Mouse (Mus musculus): ENCODE results near the gene Ak9.
A peak's percentile ranks its signal among the peaks of the same experiment; 100 is the strongest.
"Not testable (repeated sequence)": the region's sequence is repeated elsewhere in the genome, so short reads cannot be mapped to it uniquely, and the experiment has no call there.

Ak9 gene

DNA sequence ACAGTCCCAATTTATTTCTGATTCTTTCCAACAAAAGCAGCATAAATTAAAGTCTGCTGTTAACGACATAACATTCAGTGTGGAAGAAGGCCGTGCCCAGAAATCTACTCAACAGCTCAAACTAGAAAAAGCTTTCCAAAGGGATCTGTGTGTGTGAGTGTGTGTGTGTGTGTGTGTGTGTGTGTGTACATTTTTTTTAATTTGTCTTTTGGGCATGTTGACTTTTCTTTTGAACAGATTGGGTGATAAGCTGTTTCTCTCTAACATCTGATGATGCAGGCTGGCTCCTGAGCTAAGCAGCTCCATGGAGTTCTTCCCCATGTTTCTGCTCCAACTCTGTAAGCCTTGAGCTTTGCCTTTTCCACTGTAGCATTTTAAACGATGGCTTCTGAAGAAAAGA lies 12.1 kb downstream of the Ak9 start:
- no peak for DNase-seq (ENCODE audit: extremely low read depth, insufficient read length, low spot score)

DNA sequence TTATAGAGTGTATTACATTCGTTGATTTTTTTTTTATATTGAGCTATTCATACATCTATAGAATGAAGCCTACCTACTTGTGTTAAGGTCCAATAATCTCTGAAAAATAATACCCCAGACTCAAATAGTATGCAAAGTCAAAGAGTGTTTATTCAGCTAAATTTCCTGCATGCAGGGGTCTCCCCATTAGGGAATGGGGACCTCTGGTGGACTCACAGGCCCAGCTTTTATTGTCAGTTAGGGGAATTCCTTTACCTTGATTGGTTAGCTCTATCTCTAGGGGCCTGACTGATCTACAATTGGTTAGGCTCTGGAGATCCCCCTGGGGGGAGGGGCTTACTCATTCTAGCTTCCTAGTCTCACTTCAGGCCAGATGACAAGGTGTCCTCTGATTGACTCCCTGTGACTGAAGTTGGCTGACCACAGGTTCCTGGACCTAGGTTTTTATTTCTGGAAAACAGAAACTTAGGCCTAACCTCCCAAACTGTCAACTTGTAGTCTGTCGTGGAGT lies 28.8 kb downstream of the Ak9 start:
- DNase-seq (ENCODE audit: extremely low read depth, insufficient read length, low spot score): no peak

DNA sequence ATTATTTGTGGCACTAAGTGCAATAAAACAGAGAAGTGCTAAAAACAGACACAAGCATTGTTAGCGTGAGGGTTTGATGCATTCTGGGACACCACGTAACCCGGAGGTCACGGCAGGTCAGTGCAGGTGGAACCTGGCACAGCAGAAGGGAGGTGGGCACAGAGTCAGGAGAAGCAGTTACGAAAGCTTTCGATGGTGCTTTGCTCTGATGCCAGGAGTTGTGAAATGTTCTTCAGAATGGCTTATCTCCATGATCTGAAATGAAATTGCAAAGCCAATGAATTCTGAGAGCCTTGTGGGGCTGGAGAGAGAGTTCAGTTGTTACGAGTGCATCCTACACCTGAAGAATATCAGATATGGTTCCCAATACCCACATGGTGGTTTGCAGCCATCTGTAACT lies 37.6 kb downstream of the Ak9 start:
- DNase-seq (ENCODE audit: extremely low read depth, insufficient read length, low spot score): no peak

DNA sequence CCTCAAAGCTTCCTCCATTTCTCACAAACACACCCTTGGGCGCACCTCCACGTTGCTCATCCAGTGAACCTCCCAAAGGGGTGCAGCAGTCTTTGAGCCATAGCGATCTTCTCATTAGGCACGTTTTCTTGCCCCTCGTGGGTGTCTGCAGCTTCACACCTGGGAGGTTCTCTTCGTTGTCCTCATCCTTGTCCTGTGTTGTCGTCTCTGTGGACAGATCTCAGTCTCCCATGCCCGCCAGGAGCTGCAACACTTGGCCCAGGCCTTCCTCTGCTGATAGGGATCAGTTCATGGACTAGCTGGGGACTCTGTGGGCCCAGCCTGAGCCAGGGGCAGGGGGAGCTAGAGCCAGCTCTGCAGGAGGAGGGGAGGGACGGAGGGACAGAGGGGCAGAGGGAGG lies 61.3 kb downstream of the Ak9 start:
- no peak for DNase-seq (ENCODE audit: extremely low read depth, insufficient read length, low spot score)

DNA sequence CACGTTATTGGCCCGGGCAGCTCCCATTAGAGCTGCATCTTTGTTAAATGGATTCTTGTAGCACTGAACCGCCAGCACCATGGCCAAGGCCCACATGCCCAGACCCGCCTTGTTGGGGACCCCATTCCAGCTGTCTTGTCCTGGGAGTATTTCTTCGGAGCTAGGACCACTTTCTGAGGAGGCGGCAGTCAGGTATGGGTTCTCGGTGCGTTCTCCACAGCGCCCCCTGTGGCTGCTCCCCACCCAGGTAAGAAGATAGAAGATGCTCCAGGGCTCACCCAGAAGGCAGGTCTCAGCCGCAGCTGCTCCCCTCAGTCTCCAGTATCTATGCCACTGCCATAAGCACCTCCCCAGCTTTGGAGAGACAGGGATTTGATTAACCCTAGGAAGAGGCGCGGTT lies 76.7 kb downstream of the Ak9 start:
- no peak for DNase-seq (ENCODE audit: extremely low read depth, insufficient read length, low spot score)

DNA sequence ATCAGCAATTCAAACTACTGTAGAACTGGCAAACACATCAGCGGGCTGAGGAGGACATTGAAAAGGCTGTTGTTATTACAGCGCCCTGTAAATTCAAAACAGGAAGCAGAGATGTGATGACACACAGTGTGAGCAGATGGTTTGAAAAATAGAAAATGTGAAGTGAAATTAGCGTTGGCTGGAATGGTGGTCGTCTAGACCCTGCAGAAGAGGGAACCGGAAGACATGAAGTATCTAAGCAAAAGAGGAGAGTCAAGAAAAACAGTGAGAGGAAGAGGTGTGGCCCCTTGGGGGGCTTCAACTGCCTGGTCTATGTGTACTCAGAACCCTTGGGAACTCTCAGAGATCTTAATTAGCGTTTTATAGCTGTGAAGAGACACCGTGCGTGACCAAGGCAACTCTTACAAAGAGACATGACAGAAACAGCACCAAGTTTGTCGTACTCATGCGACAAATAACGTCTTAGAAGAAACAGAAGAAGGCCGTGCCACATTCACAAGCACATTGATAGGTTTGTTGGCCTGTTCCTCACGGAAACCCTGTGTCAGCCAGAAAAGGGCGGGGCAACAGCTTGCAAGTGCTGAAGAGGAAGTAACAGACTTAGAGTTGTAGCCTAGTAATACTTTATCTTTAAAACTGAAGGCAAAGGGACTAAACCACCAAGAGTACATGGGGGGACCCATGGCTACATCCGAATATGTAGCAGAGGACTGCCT lies 81.9 kb downstream of the Ak9 start:
- DNase-seq (ENCODE audit: extremely low read depth, insufficient read length, low spot score): no peak

DNA sequence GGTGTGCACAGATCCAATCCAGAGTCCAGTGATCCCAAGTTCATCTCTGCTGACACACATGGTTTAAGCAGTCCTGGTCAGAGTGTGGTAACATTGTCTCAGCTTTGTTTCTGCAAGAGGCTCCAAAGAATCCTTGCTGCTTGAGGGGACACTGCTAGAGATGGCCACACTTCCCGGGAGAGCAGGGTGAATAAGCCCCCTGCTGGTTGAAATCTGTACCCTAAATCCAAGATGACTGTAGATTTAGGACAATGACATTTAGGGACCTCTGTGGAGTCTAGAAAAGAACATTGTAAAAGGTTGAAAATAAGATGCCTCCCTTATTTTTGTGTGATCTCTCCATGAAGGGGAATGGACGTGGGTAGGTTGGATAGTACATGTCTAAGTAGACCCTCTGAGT lies 89.8 kb downstream of the Ak9 start:
- no peak for DNase-seq (ENCODE audit: extremely low read depth, insufficient read length, low spot score)

DNA sequence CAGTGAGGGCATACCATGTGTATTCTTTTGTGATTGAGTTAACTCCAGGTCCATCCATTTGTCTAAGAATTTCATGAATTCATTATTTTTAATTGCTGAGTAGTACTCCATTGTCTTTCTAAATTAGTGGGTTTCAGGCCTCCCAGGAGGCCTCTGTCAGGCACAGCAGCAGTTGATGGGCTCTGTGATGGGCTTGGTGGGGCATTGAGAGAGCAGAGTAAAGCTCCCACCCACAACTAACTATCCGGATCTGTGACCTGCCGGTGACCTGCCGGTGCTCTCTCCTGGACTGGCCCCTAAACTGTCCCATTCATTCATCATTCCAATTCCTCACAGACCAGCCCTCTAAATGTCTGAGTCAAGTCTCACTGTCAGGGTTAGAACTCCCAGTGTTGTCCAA lies 97.3 kb downstream of the Ak9 start:
- DNase-seq (ENCODE audit: extremely low read depth, insufficient read length, low spot score): no peak

DNA sequence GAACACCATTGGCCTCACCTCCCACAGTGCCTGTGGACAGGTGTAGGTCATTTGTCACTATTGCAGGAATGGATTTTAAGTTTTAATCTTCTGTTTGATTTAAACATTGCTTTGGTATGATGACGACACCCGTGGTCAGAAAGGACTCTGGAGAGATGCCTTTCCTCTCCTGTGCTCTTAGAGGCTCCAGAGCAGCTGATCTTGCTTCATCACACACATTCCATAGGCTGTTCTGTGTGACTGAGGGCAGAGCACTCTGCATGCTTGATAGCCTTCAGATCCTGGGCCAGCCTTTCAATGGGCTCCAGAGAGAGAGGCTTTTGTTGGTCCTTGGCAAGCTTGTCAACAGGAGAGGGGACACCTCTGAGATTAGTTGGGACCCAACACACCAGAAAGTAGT lies 99.6 kb downstream of the Ak9 start:
- DNase-seq (ENCODE audit: extremely low read depth, insufficient read length, low spot score): no peak

DNA sequence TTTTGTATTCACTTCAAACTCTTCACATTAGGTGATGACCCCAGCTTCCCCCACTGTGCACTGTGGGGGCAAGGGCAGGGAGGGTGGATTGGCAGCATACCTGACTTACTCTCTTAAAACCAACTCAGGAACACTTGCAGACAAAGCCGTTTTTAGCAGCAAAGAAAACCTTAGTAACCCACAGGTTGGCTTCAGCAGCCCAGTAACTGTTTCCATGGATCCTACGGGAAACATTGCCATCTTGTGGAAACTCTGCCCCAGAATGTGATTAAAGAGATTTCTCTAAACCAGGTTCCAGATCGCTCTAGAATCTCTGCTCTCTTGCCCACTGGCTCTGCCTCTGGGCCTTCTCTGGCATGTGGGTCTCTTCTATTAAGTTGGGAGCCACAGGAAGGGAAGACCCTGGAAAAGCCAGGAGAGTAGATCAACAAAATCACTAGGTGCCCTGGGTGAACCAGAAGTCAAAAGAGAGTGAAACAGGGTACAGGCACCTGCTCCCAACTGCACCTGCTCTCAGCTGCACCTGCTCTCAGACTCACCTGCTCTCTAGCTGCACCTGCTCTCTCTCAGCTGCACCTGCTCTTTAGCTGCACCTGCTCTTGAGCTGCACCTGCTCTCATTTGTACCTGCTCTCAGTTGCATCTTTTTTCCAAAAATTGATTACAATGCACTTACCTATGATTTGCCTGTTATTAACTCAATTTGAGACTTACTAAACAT lies 100.3 kb downstream of the Ak9 start:
- DNase-seq (ENCODE audit: extremely low read depth, insufficient read length, low spot score): no peak

DNA sequence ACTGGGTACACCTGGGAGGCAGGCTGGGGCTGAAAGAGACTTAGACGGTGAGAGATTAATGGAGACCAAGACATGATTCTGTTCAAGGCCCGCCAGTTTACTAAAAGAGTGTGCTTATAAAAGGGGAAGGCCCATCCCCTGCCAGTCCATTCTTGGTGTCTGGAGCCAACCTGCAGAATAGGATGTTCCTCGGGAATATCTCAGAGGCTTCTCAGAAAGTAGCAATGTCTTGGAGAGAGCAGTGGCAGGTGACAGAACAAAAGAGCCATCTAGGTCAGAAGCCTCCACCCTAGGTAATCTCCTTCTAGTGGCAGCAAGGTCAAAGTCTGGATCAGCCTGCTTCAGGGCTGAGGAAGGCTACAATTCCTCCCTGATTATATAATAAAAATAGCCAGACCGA lies 106.4 kb downstream of the Ak9 start:
- not testable (repeated sequence) for DNase-seq (ENCODE audit: extremely low read depth, insufficient read length, low spot score)

DNA sequence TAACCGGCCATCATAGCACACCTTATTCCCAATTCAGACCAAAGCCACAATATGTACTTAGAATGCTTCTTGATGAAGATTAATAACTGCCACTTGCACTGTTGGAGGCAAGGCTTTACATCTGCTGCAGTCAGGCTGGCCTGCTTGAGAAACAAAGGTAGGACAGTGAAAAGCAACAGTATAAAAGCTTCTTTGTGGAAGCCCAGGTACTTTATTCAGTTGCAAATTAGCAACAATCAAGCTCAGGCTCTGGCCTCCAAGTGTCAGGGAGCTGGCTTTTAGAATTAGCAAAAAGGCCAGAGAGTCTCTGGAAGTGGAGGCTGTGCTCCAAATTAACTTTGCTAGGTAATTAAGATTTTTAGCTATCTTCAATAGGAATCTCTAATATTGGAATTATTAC lies 107.0 kb downstream of the Ak9 start:
- DNase-seq (ENCODE audit: extremely low read depth, insufficient read length, low spot score): not testable (repeated sequence)

DNA sequence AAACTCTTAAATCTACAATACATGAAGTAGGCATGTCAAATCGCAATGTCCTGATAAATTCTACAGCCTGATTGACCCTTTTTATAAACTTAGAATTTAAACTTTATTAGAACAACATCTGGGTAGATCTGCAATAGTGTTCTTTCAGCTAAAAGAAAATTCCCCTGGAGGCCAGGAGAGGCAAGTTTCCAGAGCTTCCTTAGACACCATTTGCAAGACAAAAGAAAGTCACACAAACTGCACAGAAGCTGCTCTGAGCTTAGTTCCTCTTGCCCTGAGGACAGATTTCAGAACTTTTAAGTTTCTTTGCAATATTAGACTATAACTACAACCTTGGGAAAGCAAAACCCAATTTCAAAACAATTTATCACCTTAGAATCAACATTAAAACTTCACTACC lies 109.7 kb downstream of the Ak9 start:
- not testable (repeated sequence) for DNase-seq (ENCODE audit: extremely low read depth, insufficient read length, low spot score)

DNA sequence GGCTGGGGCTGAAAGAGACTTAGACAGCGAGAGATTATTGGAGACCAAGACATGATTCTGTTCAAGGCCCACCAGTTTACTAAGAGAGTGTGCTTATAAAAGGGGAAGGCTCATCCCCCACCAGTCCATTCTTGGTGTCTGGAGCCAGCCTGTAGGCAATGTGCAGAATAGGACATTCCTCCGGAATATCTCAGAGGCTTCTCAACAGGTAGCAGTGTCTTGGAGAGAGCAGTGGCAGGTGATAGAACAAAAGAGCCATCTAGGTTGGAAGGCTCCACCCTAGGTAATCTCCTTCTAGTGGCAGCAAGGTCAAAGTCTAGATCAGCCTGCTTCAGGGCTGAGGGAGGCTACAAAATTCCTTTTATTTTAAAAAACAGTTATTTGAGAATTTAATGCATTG lies 111.6 kb downstream of the Ak9 start:
- DNase-seq (ENCODE audit: extremely low read depth, insufficient read length, low spot score): not testable (repeated sequence)

DNA sequence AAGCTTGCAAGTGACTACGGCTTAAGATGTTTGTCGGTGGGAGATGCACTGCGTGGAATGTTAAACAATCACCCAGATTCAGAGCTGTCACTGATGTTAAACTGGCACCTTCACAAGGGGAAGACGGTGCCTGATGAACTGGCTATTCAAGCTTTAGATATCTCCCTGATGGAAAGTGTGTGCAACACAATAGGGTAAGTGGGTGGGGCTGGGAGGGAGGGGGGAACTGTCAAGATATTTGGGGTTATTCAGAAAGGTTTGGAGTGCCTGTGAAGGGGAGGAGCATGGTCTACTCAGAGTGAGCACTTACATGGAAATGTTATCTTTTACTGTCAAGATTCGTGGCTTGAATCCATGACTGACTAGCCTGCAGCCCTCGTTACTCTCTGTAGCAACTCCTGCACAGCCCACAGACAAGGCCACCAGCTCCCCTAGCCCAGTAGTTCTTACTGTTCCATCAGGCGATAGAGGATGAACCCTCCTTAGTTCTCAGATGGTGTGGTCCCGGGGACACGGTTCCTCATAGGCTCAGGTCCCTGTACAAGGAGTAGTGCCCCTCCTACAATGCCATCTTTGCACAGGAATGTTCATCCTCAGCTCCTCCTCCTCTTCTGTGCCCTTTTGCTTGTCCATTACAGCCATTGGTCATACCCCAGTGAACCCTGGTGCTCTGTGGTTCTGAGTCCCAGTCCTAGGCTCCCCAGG lies 116.9 kb downstream of the Ak9 start:
- no peak for DNase-seq (ENCODE audit: extremely low read depth, insufficient read length, low spot score)

DNA sequence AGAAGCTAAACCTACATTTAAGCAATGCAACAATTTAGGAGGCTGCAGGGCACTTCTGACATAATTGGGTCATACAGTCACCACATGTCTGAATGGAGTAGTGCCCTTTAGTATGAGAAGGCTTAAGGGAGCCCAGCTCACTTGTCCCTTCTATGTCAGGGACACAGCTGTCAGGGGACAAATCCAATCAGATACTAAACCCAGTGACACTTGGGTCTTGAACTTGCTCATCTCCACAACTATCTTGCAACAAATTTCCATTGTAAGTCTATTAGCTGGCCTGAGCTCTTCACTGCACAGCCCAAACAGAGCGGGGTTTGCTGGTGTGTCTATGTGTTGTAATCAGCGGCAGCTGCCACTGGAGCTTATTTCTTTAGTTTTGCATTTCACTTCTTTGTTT lies 119.9 kb downstream of the Ak9 start:
- no peak for DNase-seq (ENCODE audit: extremely low read depth, insufficient read length, low spot score)

DNA sequence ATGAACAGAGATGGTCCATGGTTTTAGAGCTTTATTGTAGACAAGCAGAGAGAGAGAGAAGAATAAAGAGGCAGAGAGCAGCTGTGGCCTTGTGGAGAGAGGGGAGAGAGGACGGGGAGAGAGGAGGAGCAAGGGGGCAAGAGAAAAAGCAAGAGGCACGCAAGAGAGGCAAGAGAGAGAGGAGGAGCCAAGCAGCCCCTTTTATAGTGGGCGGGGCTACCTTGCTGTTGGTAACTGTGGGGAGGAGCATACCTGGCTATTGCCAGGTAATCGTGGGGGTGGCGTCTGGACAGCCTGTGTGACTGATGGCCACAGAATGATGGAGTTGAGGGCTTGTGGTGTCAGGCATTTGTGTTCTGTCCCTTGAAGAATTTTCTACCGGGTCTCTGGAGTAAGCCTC lies 122.6 kb downstream of the Ak9 start:
- no peak for DNase-seq (ENCODE audit: extremely low read depth, insufficient read length, low spot score)

DNA sequence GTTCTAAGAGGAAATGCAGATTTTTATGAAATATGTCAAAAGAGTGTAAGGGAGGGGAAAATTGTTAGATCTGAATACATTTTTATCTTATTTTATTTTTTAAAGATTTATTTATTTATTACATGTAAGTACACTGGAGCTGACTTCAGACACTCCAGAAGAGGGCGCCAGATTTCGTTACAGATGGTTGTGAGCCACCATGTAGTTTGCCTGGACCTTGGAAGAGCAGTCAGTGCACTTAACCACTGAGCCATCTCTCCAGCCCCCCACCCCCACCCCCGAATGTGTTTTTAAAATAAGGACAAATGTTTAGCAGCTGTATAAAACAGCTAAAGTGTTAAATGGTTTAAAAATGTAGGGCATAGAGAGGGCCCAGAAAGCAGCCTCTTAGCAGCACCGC lies 130.8 kb downstream of the Ak9 start:
- DNase-seq (ENCODE audit: extremely low read depth, insufficient read length, low spot score): peak; percentile 15

DNA sequence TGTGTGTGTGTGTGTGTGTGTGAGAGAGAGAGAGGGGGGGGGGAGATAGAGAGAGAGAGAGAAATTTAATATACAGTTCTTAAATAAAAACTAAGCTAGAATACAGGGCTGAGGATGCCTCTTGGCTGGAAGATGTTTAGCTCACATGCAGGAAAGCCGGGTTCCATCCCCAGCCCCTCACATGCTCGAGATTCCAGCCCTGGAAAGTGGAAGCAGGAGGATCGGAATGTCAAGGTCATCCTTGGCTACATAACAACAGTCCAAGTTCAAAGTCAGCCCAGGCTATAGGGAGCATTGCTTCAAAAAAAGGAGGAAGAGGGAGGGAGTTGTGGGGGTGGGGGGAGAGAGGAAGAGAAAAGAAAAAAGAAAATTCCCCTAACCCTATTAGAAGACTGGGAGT lies 131.4 kb downstream of the Ak9 start:
- no peak for DNase-seq (ENCODE audit: extremely low read depth, insufficient read length, low spot score)

DNA sequence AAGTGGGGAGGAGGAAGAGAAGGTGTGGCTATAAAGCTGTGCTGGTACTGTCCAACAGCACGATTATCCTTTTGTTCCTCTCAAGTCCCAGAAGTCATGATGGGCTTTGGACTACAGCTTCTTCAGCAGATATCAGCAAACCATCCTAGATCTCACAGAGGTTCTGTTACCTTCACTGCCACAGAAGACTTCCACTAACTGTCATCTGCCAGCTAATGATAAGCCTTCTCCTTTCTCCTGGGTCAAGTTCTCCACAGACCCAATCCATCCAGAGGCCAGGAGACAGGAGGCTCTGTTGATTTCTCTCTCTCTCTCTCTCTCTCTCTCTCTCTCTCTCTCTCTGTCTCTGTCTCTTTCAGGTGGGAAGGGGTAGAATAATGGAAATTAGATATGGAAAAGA lies 144.4 kb downstream of the Ak9 start:
- DNase-seq (ENCODE audit: extremely low read depth, insufficient read length, low spot score): no peak

DNA sequence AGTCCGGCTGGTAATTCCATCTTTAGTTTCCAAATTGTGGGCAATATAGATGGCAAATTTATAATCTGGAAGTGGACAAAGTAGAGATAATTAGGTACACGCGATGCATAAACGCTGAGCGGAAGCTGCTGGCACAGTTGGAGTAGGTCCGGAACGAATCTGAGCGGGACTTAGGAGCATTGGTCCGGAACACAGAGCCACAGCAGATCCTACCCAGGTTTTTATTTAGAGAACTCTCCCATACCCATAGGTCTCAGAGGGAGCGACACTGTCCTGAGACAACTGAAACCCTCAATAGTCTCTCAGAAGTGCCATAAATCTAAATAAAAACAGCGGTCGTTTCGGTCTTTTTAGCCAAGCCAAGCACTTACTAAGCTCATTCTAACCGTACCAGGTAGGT lies 145.9 kb downstream of the Ak9 start:
- DNase-seq (ENCODE audit: extremely low read depth, insufficient read length, low spot score): no peak
